Mouse (Mus musculus) heart, postnatal 0 days (tissue): ENCODE data around the gene Cntn5.

ENCODE experiments used
- CTCF ChIP-seq: IDR thresholded peaks from 2 replicates; pipeline ENCODE4 v1.5.1; 2016; ENCODE audit warnings: antibody characterized with exemption, control low read depth, low read depth
- EP300 ChIP-seq: IDR thresholded peaks from 2 replicates; pipeline ENCODE4 v1.6.1; 2016; ENCODE audit warnings: antibody characterized with exemption, low read depth

DNA sequence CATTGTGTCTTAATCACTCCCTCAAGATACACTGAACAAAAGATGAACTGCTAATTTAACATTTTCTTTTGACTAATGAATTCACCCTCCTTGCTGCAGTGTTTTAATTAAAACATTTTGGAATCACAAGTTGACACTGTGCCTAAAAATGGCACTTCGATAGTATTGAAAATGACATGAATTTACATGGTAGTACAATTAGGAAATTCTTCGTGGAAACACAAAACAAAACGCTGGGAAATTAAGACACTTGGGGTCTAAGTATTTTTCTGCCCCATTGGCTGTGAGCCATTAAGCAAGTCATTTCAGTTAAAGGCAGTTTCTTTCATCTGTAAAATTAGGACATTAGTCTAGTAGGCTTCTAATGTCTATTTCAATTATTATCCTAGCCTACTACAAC lies 1043.9 kb downstream of the Cntn5 start:
- TF ChIP-seq CTCF: no peak
- TF ChIP-seq EP300: no peak
